Mouse (Mus musculus) Patski (cell line): ENCODE results near the gene Gba2. TPM values are rescaled to one million over a fixed set of nuclear protein-coding genes. Genes with fewer than 3 reads are reported as not detected.

Experiments
- ATAC-seq: fragments of 100-300 bp; one replicate; pipeline ENCODE4 v1.8.0; 2021
- CTCF ChIA-PET: fragments of 350-600 bp; sonication (Branson Sonifier 250); formaldehyde crosslinking; loops from one replicate; lab custom pipeline; 2022; ENCODE audit warnings: inconsistent platforms; lab: Charles Lee
- POLR2A ChIA-PET: fragments of 350-600 bp; sonication (Branson Sonifier 250); formaldehyde crosslinking; loops from one replicate; lab custom pipeline; 2022; ENCODE audit warnings: antibody characterized with exemption, inconsistent platforms; lab: Charles Lee
- DNase-seq: peaks from one replicate; pipeline ENCODE4 v3.0.0-alpha.2; 2011; ENCODE audit warnings: low read depth, low spot score
- H3K27me3 ChIP-seq: fragments of 371-371 bp; one replicate; pipeline ENCODE4 v1.5.1; 2021
- CTCF ChIP-seq: fragments of 100-300 bp; IDR thresholded peaks from one replicate; pipeline ENCODE4 v1.5.1; 2021
- in situ Hi-C: fragments of 300-500 bp; cut with MboI; formaldehyde crosslinking; loops from 3 replicates; pipeline ENCODE4 v1.11.1; 2018; ENCODE audit warnings: low pct_unique_long_range_greater_than_20kb, mixed read lengths
- polyA plus RNA-seq: library from polyadenylated mRNA; unstranded; gene quantifications from one replicate; pipeline ENCODE4 v1.2.3, GENCODE M21; 2021

Gene Gba2
- polyA plus RNA-seq, 1 experiment from 2014 or later, result 12.5 TPM

GRCm38 (mm10) chr4:43593453-43593852 is 14.8 kb upstream of the Gba2 start:
- in situ Hi-C loops, result no loop called here
- CTCF ChIA-PET, result interaction anchor here (1.2 to 1.7 kb wide), 2 partner anchors 11 to 13 kb away, joined by 3 to 6 read pairs; no protein-coding TSS in a partner anchor
- DNase-seq (no peak), ATAC-seq (no peak)
- no peak for TF ChIP-seq CTCF
- POLR2A ChIA-PET, result no interaction called here
- peaks cover 7% of the 10 kb centered on the region for H3K27me3 ChIP-seq

GRCm38 (mm10) chr4:43591961-43592360 is 13.3 kb upstream of the Gba2 start:
- ChIA-PET POLR2A (no interaction called here), CTCF (interaction anchor here (1.1 kb wide), 1 partner anchor 38 kb away, joined by 3 read pairs; no protein-coding TSS in a partner anchor)
- in situ Hi-C loops, result no loop called here
- TF ChIP-seq CTCF, result no peak
- DNase-seq (no peak), ATAC-seq (no peak)
- H3K27me3 ChIP-seq, result peaks cover 7% of the 10 kb centered on the region

- peaks cover 7% of the 10 kb centered on the region for H3K27me3 ChIP-seq
- POLR2A ChIA-PET, result no interaction called here
- ATAC-seq (no peak), DNase-seq (no peak)
- in situ Hi-C loops, result no loop called here
- CTCF ChIA-PET, result interaction anchor here (1.1 kb wide), 1 partner anchor 39 kb away, joined by 3 read pairs; no protein-coding TSS in a partner anchor
- no peak for TF ChIP-seq CTCF
Measured at GRCm38 (mm10) chr4:43591543-43591942, 12.9 kb upstream of the Gba2 start.

GRCm38 (mm10) chr4:43587681-43588080 is 9.0 kb upstream of the Gba2 start:
- CTCF ChIA-PET, result no interaction called here
- in situ Hi-C loops, result no loop called here
- POLR2A ChIA-PET, result interaction anchor here (0.7 kb wide), 1 partner anchor 527 kb away, joined by 3 read pairs; no protein-coding TSS in a partner anchor
- H3K27me3 ChIP-seq, result no peaks in the 10 kb centered on the region
- DNase-seq (no peak), ATAC-seq (no peak)
- TF ChIP-seq CTCF, result no peak

- ChIA-PET POLR2A (no interaction called here), CTCF (no interaction called here)
- in situ Hi-C loops, result no loop called here
- no peaks in the 10 kb centered on the region for H3K27me3 ChIP-seq
- no peak for TF ChIP-seq CTCF
- DNase-seq (no peak), ATAC-seq (no peak)
Measured at GRCm38 (mm10) chr4:43586411-43586810, 7.7 kb upstream of the Gba2 start.

- in situ Hi-C loops, result no loop called here
- DNase-seq (no peak), ATAC-seq (no peak)
- TF ChIP-seq CTCF, result no peak
- ChIA-PET POLR2A (no interaction called here), CTCF (no interaction called here)
- H3K27me3 ChIP-seq, result no peaks in the 10 kb centered on the region
Measured at GRCm38 (mm10) chr4:43585682-43586081, 7.0 kb upstream of the Gba2 start.

- DNase-seq (no peak), ATAC-seq (no peak)
- ChIA-PET CTCF (interaction anchor here (1.2 kb wide), 1 partner anchor 144 kb away, joined by 3 read pairs; no protein-coding TSS in a partner anchor), POLR2A (interaction anchor here (0.7 kb wide), 1 partner anchor 36 kb away, joined by 4 read pairs; no protein-coding TSS in a partner anchor)
- no peaks in the 10 kb centered on the region for H3K27me3 ChIP-seq
- in situ Hi-C loops, result no loop called here
- no peak for TF ChIP-seq CTCF
Measured at GRCm38 (mm10) chr4:43584444-43585416, 6.1 kb upstream of the Gba2 start, which contains the start of gene Msmp. TSS of gene Msmp (minus strand) at chr4:43584494.

GRCm38 (mm10) chr4:43583421-43583820 is 4.7 kb upstream of the Gba2 start:
- no peak for ATAC-seq
- POLR2A ChIA-PET, result no interaction called here

GRCm38 (mm10) chr4:43582241-43582640 is 3.6 kb upstream of the Gba2 start:
- in situ Hi-C loops, result no loop called here
- DNase-seq, result no peak
- ChIA-PET CTCF (interaction anchor here (1.0 kb wide), 1 partner anchor 11 kb away, joined by 3 read pairs; no protein-coding TSS in a partner anchor), POLR2A (interaction anchor here (0.6 to 1.1 kb wide), 2 partner anchors 20 to 22 kb away, joined by 3 read pairs; no protein-coding TSS in a partner anchor)
- no peak for ATAC-seq
- no peak for TF ChIP-seq CTCF
- no peaks in the 10 kb centered on the region for H3K27me3 ChIP-seq

More at GRCm38 (mm10) chr4:43583421-43583820, 4.7 kb upstream of the Gba2 start:
- no peak for TF ChIP-seq CTCF
- CTCF ChIA-PET, result interaction anchor here (0.9 to 1.2 kb wide), 3 partner anchors 10 to 142 kb away, joined by 3 read pairs; no protein-coding TSS in a partner anchor
- in situ Hi-C loops, result no loop called here
- no peaks in the 10 kb centered on the region for H3K27me3 ChIP-seq
- no peak for DNase-seq

GRCm38 (mm10) chr4:43581381-43581780 is 2.7 kb upstream of the Gba2 start:
- CTCF ChIA-PET, result no interaction called here
- TF ChIP-seq CTCF, result no peak
- DNase-seq (no peak), ATAC-seq (no peak)
- POLR2A ChIA-PET, result interaction anchor here (0.6 kb wide), 1 partner anchor 16 kb away, joined by 4 read pairs; no protein-coding TSS in a partner anchor
- in situ Hi-C loops, result no loop called here
- H3K27me3 ChIP-seq, result no peaks in the 10 kb centered on the region
